Mouse (Mus musculus) forelimb bud, embryonic 11.5 days (tissue): ENCODE measurements around the gene Gabrg3.

Experiments used
- DNase-seq: peaks from one replicate; pipeline ENCODE4 v3.0.0-alpha.2; 2012; ENCODE audit warnings: low read depth, low spot score

Gabrg3 gene

GRCm38 (mm10) chr7:57386517-57387340, at the start of gene Gabrg3:
Gabrg3 (minus strand) TSS chr7:57387188.
- no peak for DNase-seq

DNA sequence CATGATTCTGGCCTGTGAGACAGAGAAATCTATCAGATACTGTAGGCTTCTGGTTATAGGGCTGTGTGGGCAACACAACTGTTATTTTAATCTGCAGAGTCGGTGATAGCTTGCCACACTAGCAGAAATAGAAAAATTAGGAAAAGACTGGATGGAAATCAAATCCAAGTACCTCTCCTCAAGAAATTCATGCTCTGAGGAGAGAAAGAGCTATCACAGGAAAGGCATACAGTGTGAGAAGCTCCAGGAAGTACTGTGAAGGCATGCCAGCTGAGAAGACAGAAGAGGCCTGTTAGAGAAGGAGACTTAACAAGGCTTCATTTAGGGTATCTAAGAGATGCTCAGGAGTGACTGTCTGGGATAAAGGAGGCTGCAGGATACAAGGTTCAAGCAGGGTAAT, 35.7 kb upstream of the Gabrg3 start:
- no peak for DNase-seq

GRCm38 (mm10) chr7:57421044-57421443, 34.1 kb upstream of the Gabrg3 start:
- DNase-seq = no peak

DNA sequence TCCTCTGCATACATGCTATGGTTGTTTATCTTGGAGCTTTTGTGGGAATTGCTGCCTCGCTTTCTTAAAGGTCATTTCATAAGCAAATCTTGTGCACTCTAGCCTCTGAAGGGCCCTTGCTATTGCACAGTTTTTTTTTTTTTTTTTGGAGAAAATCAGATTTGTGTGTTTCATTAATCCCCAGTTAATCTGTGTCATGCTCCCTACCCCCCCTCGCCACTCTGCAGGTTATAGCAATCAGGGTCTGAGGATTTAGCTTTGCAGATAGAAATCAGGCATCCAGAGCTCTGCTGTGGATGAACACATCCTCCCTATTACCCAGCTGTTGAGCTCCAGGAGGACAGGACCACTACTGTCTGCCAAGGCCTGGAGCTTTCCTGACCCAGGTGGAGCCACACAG, 32.4 kb upstream of the Gabrg3 start, which contains the start of gene Gabrb3:
TSS of gene Gabrb3 (plus strand) at position 301 of the 400 bp plus-strand sequence.
- DNase-seq = no peak

- no peak for DNase-seq
These were observed 25.9 kb upstream of the Gabrg3 start for GRCm38 (mm10) chr7:57412896-57413295.

- no peak for DNase-seq
These were observed 24.2 kb upstream of the Gabrg3 start for GRCm38 (mm10) chr7:57411163-57411562.

GRCm38 (mm10) chr7:57393551-57393950, 6.6 kb upstream of the Gabrg3 start:
- no peak for DNase-seq

DNA sequence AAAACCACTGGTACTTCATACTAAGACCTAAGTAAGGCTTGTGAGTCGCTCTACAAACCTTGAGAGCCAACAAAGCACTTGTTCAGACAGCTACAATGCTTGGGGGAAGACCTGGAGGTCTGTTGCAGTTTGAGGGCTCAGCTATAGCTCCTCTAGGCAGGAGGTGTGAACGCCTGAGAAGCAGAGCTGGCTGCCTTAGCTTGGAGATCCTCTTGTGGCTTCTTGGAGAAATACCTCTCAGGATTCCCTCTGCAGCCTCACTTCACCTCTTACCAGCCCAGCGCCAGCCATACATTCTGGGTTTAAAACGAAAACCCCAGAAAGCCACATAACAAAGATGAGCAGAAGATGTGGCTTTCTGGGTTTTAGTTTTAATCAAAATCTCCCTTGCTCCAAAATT, 3.1 kb upstream of the Gabrg3 start:
- DNase-seq = no peak

GRCm38 (mm10) chr7:57387341-57387654, 310 bp upstream of the Gabrg3 start:
- DNase-seq = no peak

DNA sequence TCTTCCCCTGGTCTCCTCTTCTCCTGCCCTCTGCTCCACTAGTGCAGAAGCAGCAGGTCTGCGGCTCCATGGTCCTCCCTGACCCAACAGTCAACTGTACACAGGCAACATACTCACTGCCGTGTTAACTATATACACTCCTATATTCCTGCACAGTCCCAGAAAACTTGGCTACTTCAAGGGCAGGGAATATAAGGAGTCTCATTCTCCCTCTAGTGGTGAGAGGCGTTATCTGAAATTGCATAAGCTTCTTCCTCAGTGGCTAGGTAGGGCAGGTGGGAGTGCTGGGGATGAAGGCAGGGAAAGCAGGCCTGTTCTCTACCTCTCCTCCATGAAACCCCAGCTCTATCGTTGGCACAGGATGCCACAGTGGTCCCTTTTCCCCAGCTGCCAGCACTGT, 2.9 kb downstream of the Gabrg3 start:
- peak; percentile 62 for DNase-seq

DNA sequence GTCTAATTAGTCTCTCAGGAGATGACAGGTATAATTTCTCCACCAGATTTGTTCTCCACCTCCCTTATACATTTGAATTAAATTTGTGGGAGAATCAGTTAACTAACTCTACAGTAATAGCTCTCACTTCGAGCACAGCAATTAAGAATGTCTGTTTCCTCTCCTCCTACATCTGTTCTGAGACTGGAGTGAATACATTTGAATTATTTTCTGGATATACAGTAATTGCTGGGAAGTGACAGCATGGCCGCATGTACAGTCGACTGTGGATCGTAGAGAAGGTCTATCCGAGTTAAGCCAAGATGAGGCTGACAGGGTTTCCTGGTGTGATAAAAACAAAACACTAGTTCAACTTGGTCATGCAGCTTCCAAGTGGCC, 21.0 kb downstream of the Gabrg3 start:
- DNase-seq = no peak

DNA sequence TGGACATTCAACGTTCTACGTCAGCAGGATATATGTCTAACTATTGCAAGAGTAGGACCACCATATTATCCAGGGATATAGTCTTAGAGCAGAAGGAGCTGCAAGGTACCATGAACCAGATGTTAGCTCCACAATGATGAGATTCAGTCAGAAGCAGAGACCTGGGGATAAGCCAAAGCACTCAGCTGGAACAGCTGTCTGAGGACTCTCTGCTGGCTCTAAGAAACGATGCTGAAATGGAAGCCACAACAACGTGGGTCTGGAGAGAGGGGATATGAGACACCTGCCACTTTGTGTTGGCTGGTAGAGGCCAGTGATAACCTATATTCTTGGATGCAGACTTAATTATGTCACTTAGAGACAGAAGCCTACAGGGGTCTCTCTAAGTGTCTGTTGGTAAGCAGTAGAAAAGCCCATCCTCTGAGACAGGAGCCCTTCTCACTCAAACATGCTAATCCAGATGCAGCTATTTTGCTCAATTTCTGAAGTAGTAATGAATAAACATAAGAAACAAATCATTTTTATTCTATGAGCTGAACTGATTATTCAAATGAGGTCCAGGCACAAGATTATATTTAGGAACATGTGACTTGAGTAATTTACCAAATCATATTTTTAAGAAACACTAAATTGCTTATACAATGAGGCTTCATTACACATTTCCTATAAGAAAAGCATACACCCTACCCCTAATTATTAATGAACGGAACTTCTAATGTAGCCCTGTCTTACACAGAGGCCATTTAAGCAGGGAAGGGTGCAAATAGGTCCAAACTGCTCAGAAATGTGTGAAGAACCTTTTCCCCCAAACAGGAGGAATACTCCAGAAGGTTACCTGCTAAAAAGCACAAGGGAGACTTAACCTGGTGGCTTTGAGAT, 21.6 kb downstream of the Gabrg3 start:
- no peak for DNase-seq

DNA sequence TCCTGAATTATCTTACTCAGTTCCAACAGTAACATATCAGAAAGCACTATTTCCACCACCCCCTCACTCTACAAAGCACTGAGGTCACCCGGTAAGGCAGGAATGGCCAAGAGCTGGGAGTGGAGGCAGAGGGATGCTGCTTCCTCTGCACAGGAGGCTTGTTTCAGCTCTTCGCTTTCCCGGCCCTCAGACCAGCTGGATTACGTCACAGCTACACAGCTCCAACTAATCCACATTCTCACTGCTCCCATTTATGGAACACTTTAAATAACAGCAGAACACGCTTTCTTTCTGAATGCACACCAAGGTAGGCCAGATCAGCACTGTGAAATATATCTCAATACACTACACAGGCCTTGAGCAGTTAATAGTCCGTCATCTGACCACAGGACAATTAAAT, 23.2 kb downstream of the Gabrg3 start:
- no peak for DNase-seq

GRCm38 (mm10) chr7:57357871-57358540, 29.0 kb downstream of the Gabrg3 start:
- no peak for DNase-seq

- DNase-seq = no peak
These were observed 30.3 kb downstream of the Gabrg3 start for GRCm38 (mm10) chr7:57356565-57357301.

- DNase-seq = no peak
These were observed 38.2 kb downstream of the Gabrg3 start for GRCm38 (mm10) chr7:57348774-57349173.

- no peak for DNase-seq
These were observed 45.1 kb downstream of the Gabrg3 start for GRCm38 (mm10) chr7:57341910-57342309.

DNA sequence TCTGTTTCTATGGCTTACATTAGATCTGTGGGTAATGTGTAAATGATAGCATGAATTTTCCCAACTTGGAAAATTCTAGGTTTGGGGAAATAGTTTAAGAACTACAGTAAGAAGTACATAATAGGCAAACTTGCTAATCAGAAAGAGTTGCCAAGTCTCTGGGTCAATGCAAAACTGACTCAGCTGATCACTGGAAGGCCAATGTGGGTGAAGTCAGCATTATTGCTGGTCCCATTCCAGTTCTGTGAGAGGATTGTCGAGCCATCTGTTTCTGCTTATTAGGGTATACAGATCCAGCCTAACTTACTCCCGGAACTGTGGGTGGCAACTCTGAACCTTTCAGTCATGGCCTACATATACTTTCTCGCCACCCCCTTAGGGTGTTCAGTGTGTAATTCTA, 55.8 kb downstream of the Gabrg3 start:
- no peak for DNase-seq

DNA sequence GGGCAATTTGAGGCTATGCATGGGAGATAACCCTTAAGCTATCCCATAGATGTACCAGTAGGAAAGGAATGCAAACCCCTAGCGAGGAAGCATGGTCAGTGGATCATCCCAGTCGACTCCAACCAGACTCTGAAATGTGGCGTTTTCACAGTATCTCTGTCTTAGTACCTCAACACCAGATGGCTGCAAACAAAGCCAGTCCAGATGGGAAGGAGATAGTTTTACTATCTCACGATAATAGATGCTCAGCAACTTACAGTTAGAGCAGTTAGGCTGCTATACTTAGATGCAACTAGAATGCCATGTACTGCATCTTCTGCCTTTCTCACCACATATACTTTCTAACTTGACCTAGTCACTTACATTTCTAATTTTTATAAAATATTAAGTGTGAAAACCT, 56.7 kb downstream of the Gabrg3 start:
- DNase-seq = no peak

GRCm38 (mm10) chr7:57324473-57324872, 62.5 kb downstream of the Gabrg3 start:
- no peak for DNase-seq

DNA sequence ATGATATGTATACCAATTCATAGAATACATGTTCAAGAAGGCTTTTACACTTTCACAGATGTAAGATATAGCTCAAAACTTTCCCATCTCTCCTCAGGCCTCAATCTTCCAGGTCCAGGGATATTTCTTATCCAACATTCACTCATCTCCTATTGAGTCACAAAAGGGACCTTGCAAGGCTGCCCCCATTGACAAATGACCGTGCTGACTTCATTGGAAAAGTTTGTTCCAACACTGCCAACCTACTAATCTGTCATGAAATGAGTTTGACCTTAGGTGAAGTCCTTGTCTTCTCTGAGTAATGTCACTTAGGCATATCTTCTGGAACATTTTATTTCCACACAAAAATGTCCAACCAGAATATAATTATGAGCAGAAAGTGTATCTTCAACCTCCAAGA, 64.9 kb downstream of the Gabrg3 start:
- no peak for DNase-seq

GRCm38 (mm10) chr7:57314971-57315370, 72.0 kb downstream of the Gabrg3 start:
- DNase-seq = no peak
